Mouse (Mus musculus) hematopoietic stem cell, adult 5-6 weeks (primary cell): ENCODE data around the gene Fam129a. TPM values are rescaled to one million over a fixed set of nuclear protein-coding genes. Genes with fewer than 3 reads are reported as not detected.
A peak's percentile ranks its signal among the peaks of the same experiment; 100 is the strongest.
"Not testable (repeated sequence)": the region's sequence is repeated elsewhere in the genome, so short reads cannot be mapped to it uniquely, and the experiment has no call there.

Source experiments
- ATAC-seq, 2 experiments: fragments of 125-278 bp in 1 of 2; replicated peaks in 1 of 2; 2 replicates each; pipeline ENCODE4 v1.8.0; 2016 to 2017; ENCODE audit warnings: inconsistent platforms in 2 of 2, mild to moderate bottlenecking in 2 of 2, moderate number of reproducible peaks in 2 of 2, low read depth in 1 of 2, moderate TSS enrichment in 1 of 2; ENCODE audit not compliant: low FRiP score in 2 of 2, poor library complexity in 2 of 2, severe bottlenecking in 2 of 2, insufficient read depth in 1 of 2, low TSS enrichment in 1 of 2
- total RNA-seq: library from RNA; stranded (forward); fragments of 172-1452, 232-1000 nt; gene quantifications from 2 replicates; pipeline ENCODE4 v1.2.3, GENCODE M21; 2017

The Fam129a gene
- total RNA-seq, 1 experiment from 2014 or later, result 17.7 TPM

GRCm38 (mm10) chr1:151725590-151725989 lies 154.6 kb downstream of the Fam129a start:
- ATAC-seq, result no peak

GRCm38 (mm10) chr1:151726358-151726757 lies 155.4 kb downstream of the Fam129a start:
- no peak for ATAC-seq

GRCm38 (mm10) chr1:151728141-151728540 lies 157.2 kb downstream of the Fam129a start:
- ATAC-seq, result no peak

GRCm38 (mm10) chr1:151737146-151737545 lies 166.2 kb downstream of the Fam129a start:
- no peak for ATAC-seq

- no peak; a peak in 1 of 4 replicates for ATAC-seq
These were observed 170.2 kb downstream of the Fam129a start for GRCm38 (mm10) chr1:151741199-151741621.

GRCm38 (mm10) chr1:151749894-151750293 lies 178.9 kb downstream of the Fam129a start:
- not testable (repeated sequence) for ATAC-seq

GRCm38 (mm10) chr1:151752946-151753345 lies 182.0 kb downstream of the Fam129a start:
- ATAC-seq, result no peak

- no peak for ATAC-seq
These were observed 182.5 kb downstream of the Fam129a start for GRCm38 (mm10) chr1:151753374-151753929.

GRCm38 (mm10) chr1:151754028-151754489 lies 183.1 kb downstream of the Fam129a start:
- peak; percentile 1 to 10; a peak in 2 of 4 replicates for ATAC-seq

- ATAC-seq, result peak; percentile 95 to 96
These were observed 184.1 kb downstream of the Fam129a start, which contains the start of gene Edem3 for GRCm38 (mm10) chr1:151754881-151755659. TSS of gene Edem3 (plus strand) at chr1:151755371.

- no peak for ATAC-seq
These were observed 184.9 kb downstream of the Fam129a start for GRCm38 (mm10) chr1:151755660-151756424.

GRCm38 (mm10) chr1:151756425-151756728 lies 185.4 kb downstream of the Fam129a start:
- ATAC-seq, result no peak

- ATAC-seq, result no peak
These were observed 187.3 kb downstream of the Fam129a start for GRCm38 (mm10) chr1:151758301-151758700.

GRCm38 (mm10) chr1:151758991-151759390 lies 188.0 kb downstream of the Fam129a start:
- ATAC-seq, result no peak

GRCm38 (mm10) chr1:151764236-151764635 lies 193.2 kb downstream of the Fam129a start:
- no peak for ATAC-seq

GRCm38 (mm10) chr1:151766166-151766565 lies 195.2 kb downstream of the Fam129a start:
- ATAC-seq, result no peak

- no peak for ATAC-seq
These were observed 196.1 kb downstream of the Fam129a start for GRCm38 (mm10) chr1:151766976-151767654.
